Mouse (Mus musculus) kidney, adult 9 months (tissue): ENCODE data around the gene Slc19a3.

Experiments used
- DNase-seq: peaks from one replicate; pipeline ENCODE4 v3.0.0; 2022

The Slc19a3 gene

DNA sequence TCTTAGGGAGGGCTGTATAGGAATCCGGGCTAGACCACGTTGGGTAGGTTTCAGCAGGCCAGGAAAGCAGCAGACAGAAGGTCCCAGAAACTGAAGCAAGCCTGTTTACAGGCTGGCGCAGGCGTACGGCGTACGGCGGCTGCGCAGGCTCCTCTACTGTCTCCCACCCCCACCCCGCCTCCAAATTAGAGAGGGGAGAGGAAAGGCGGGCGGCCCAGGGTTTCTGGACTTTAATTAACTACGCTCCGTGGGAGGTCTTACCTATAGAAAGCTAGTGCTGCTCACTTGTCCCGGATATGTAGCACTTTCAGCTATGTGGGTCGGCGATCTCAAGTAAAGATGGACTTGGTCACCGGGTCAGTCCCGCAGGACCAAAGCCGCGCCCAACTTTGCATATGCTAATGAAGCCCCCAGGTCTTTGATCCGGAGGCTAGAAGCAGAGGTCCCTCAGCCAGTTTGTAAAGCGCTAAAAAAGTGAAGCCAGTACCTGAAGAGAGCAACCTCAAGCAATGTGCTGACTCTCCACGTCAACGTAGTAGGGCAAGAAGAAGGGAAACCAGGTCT, at the start of gene Slc19a3:
Gene Slc19a3, minus strand, starts transcription at position 340 of the 564 bp plus-strand sequence.
- peak; percentile 63 for DNase-seq

DNA sequence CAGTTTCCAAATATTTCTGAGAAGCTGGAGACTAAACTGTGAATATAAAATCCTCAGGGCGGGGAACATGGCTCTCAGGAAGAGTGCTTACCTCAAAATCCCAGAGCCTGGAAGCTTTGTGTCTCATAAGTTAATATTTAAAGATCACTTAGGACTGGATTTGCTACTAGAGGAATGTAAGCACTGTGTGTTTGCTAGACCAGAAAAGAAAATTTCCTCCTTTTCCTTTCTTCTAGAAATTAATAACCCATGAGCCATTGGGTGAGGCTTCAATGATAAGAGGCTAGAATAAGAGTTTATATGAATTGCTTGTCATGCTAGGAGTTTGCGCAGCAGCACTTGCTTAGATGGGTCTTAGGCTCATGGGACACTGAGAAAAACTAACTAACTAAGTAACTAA, 46.5 kb upstream of the Slc19a3 start:
- no peak for DNase-seq

DNA sequence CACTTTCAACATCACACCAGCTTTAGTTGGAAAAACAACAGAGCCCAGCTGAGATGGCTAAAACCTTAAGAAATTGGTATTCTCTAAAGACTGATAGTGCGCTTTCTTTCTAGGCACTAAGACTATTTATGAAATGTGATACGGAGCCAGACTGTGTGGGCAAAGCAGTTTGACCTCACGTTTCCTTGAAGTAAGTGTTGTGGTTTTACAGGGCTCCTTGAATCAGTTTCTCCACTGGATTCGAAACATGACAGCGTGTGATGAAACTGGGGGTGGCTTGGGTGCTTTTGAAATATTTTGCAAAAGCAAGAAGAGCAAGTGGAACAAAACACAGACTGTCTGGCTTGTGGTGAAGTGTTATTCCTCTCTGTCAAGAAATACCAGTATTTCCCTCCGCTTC, 38.8 kb upstream of the Slc19a3 start:
- DNase-seq: no peak

DNA sequence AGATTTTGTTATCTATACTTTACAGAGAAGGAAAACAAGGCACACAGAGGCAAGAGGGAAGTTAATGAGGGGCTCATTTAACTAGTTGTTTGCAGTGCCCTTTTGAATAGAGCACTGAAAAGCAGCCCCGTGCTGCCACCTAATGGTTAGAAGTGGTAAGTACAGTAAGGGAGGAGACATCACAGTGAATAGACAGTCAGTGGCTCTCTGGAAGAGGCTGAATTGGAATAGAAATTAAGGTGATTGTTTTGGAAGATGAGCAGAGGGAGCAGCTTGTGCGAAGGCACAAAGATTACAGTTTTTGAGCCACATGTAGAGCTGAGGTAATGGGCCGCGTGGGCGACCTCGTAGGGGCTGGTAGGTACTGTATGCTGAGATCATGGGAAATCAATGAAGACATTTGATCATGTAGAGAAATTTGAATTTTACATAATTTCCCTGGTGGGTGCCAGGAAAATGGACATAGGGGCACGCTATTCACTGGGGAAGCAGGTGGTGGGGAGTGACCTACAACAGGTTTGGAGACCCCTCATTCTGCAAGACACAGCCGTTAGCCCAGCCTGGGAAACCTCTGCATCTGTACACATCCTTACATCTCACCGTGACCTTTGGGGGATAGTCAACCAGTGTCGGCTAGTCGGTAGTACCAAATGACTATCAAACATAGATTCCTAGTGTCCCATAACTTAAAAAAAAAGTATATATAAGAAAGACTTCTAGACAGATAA, 38.1 kb upstream of the Slc19a3 start:
- DNase-seq: peak; percentile 48

DNA sequence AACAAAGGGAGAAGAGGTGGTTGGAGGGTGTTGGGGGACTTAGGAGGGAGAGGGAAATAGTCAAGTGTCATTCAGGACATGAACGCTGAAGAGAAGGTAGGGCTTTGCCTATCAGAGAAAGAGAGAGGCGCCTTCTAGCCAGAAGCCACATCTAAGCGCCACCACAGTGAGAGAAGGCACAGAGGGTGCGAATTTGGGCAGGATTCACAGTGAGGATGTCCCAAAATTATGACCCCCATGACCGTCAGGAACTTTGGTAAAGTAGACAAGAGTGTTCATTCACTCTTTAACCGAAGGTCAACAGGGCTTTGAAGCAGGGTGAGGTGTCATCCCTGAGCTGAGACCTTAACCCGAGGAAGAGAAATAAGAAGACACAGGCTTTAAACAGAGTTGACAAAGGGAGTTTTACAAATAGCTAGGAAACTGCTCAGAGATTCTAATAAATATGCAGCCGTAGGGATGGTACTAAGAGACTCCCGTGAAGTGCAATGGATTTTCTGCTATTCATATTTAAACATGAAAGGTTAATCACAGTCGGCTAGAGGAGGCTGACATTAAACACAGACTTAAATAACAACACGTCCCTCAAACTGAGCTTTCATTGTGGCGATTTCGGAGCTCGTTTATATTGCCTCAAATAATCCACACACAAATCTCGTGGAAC, 37.4 kb upstream of the Slc19a3 start:
- DNase-seq: no peak

DNA sequence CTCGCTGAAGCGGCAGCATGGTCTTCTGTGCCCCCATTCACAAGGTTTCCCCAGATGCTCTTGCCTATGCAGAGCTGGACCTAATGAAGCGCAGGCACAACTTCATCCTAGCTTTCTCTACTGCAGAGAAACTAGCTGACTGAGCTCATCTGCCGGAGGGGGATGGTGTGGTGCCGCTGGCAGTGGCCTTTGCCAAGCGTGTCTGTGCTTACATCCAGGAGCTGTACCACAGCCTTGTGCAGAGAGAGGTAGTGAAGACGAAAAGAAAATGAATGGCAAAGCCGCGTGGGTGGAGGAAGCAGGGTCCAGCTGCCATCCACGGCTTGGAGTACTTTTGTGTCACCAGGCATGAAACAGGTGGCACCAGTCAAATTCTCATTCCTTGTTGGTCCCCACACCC, 29.0 kb upstream of the Slc19a3 start:
- DNase-seq: no peak

DNA sequence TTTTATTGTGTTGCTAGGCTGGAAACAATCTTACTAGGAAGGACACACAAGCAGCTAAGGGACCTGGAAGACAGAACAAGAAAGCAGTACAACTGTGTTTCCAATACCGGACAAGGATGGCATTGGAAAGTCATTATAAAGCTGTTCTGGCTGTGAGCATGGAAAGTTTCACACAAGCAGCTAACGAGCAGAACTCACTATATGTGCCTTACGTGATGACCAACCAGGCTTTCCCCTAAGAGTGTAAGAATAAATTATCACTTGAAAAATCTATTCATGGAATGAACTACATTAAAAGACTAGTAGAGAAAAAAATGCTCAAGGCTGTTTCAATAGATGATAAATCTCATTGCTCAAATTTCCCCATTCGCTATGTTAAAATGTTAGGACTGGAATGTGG, 28.3 kb upstream of the Slc19a3 start:
- no peak for DNase-seq

DNA sequence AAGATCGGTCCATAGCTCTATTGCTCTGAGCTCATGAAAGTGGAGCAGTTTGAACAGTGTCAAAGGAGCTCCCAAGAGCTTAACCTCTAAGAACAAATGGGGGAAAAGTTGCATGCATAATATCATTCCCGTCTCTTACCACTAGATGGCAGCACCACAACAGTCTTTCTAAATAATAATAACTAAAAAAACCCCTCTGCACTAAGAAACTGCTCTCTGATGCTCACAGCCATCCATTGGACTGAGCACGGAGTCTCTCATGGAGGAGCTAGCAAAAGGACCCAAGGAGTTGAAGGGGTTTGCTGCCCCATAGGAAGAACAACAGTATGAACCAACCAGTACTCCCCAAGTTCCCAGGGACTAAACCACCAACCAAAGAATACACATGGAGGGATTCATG, 26.6 kb upstream of the Slc19a3 start:
- peak; percentile 25 for DNase-seq

DNA sequence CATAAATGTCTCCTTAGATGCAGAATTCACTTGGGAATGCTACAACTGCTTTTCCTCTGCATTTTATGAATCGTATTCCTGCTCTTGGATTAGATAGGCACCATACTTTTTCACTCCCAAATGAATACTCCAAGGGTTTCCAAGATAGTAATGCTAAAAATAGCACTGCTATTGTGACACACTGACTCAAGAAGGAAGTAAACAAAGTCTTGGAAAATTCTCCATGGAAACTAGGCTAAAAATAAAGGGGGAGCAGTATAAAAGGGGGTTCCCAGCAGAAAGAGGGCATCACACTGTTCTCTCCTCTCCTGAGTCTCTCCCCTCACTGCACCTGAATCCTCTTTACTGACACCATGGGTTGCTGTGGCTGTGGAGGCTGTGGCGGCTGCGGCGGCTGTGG, 22.4 kb upstream of the Slc19a3 start, which contains the start of gene Krtap28-13:
Gene Krtap28-13, plus strand, starts transcription at position 288 of the 400 bp plus-strand sequence.
- DNase-seq: no peak

DNA sequence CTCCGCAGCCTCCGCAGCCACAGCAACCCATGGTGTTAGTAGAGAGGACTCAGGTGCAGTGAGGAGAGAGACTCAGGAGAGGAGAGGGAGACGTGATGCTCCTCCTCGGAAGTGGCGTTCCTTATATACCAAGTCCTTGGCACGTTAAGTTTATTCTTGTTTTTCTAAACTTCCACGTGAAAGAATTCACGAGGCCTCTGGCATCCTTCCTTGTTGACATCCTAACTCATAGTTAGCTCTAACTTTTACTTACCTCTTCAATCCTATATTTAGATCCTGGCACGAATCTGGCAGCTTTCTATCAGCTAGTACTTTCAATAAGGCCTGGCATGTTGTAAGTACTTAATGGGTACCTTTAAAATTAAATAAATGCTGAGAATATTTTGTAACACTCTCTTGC, 21.0 kb upstream of the Slc19a3 start, which contains the start of gene A030005K14Rik:
Gene A030005K14Rik, minus strand, starts transcription at position 101 of the 400 bp plus-strand sequence.
- DNase-seq: no peak

DNA sequence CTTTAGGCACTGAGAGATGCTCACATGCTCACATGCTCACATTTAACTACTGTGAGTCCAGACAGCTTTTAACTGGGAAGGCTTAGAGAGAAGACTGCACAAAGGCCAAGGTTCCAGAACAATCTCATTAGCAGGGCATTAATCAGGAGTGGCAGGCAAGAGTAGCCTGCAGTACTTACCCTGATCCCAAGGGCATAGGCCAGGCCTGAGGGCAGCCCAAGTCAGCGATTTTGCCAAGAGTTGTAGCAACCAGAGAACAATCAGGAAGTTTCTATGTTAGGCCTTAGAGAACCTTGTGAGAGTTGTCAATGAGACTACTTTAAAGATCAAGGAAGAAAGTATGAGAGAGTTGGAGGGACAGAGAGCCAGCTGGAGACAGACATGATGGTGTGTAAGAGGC, 20.2 kb upstream of the Slc19a3 start:
- DNase-seq: peak; percentile 57

DNA sequence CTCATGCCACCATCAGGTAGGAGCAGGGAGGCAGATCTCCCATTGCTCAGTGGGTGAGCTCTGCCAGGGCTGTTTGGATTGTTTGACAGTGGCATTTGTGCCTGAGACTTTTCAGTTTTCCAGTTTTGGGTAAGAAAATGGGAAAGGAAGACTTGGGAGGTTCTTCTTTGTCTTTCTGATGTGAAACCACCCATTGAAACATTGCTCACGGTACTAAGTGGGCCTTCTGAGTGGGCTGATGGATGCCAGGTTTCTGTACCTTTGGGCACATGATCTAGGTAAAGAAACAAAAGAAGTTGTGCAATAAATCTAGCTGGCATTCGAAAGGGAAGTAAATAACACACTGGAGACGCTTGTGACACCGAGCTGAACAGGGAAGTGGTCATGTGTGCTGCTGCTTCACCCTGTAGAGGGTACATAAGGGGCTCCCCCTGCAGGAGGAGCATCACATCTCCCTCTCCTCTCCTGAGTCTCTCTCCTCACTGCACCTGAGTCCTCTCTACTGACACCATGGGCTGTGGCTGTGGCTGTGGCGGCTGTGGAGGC, 6.7 kb upstream of the Slc19a3 start, which contains the start of gene Gm47969:
Gene Gm47969, plus strand, starts transcription at position 51 of the 546 bp plus-strand sequence.
- no peak for DNase-seq

DNA sequence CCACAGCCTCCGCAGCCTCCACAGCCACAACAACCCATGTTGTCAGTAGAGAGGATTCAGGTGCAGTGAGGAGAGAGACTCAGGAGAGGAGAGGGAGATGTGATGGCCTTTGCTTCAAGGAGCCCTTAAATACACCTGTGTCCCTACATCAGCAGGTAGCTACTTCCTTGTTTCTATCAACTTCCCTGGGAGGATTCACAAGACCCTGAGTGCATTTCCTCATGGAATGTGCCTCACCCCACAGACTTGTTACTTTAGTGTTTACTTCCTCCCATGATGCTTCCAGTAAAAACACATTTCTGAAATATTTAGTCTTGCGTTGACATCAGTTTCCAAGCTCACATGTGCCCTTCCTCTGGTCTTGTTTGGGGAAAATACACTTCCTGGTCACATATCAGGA, 4.1 kb upstream of the Slc19a3 start, which contains the start of gene Krtap28-10:
Gene Krtap28-10, minus strand, starts transcription at position 101 of the 400 bp plus-strand sequence.
- no peak for DNase-seq

DNA sequence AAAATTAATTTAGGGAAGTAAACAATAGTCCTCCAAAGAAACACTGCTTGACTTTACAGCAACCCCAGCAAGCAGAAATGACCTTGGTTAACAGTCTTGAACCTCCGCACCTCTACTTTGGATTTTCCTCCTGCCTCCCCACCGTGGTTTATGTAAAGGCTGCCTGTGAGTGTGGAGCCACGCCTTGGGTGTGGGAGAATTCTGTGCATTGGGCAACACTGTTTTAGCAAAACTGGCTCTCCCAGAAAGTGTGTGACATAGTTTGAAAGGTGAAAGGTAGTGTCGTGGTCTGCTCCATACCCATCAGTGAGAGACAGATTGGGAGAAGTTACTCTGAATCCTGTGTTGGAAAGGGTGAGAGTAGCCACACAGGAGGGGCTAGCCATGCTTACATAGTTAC, 832 bp upstream of the Slc19a3 start:
- DNase-seq: no peak

DNA sequence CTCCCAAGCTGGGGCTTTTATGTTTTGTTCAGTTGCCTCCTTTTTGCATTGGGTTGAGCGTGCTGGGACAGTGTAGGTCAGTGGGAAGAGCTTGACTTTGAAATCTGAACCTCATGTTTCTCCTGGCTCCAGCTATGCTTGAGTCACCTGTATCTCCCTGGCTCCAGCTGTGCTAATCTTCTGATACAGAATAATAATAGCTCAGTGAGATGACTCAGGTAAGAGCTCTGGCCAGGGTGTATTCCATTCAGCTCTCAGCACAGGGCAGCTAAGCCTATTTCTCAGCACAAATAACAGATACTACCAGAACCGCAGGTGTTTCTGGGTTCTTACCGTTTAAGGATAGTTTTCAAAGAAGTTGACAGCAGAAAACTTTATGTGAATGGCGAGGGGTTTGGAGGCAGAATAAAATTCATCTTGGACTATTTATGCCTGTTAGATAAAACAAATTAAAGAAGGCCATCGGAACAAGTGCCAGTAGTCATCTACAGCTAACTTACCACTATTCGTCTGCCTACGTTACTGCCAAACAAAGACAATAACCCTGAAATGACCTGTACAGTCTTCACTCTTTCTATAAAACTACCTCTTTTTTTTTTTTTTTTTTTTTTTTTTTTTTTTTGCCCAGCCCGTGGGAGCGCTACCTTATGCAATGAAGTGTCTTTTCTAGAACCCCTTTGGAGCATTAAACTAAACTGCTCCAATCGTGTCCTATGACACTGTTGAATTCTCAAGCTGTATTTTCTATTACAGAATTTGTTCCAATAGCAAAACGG, 1.2 kb downstream of the Slc19a3 start:
- DNase-seq: no peak

DNA sequence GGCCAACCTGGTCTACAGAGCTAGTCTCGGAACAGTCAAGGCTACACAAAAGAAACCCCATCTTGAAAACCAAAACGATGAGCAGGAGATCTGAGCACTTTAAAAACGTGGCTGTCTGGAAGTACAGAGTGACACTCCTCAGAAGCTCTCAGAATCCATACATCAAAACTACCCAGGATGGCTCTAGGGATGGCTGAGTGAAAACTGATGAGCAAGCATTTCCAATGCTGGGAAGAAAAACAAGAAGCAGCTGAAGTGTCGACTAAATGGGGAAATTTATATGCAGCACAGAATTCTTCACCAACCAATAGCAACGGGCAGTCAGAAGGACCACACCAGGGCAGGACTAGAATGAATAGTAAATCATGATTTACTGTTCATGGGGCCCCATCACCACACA, 3.7 kb downstream of the Slc19a3 start:
- DNase-seq: no peak

DNA sequence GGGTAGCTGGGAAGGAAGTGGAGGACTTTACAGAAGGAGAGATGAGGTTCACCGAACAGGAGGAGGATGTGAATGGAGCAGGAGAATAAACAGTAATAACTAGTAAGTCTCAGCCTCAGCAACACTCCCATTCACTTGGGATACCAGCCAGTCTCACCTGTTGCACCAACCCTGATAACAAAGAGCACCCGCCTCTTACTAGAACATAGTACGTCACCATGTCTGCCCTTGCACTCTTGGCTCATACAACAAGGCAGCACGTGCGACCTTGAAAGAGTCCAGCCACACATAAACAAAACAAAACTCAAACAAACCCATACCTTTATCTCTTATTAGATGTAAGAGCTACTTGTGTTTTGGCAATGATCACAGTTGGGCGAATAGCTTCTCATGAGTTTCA, 5.7 kb downstream of the Slc19a3 start:
- no peak for DNase-seq

DNA sequence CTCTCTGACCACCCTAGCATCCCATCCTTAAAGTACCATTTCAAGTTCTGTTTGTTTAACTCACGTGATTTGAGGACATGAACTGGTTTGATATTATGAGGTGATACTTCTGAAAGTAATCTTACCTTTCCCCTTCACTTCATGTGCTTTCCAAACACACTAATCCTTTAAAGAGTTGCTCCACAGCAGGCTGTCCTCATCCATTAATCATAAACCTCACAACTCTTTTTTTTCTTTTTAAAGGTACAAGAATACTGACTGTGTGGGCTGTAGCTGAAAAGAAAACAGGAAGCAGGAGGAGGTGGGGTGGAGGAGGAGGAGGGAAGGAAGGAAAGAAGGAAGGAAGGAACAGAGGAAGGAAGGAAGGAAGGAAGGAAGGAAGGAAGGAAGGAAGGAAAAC, 6.3 kb downstream of the Slc19a3 start:
- DNase-seq: peak; percentile 27

DNA sequence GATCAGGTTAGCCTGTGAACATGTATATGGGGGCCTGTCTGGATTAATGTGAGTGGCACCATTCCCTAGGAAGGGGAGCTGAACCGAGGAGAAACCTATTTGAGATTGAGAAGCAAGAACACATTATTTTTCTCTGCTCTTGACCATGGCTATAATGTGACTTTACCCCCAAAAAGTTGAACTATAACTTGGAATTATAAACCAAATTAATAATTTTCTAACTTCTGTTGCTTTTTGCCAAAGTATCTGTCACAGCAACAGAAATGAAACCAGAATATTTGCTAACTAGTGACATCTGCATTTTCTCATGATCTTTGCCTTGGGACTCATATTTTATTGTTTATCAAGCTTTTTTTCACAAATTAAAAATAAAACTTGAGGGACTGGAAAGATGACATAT, 21.7 kb downstream of the Slc19a3 start:
- peak; percentile 67 for DNase-seq

DNA sequence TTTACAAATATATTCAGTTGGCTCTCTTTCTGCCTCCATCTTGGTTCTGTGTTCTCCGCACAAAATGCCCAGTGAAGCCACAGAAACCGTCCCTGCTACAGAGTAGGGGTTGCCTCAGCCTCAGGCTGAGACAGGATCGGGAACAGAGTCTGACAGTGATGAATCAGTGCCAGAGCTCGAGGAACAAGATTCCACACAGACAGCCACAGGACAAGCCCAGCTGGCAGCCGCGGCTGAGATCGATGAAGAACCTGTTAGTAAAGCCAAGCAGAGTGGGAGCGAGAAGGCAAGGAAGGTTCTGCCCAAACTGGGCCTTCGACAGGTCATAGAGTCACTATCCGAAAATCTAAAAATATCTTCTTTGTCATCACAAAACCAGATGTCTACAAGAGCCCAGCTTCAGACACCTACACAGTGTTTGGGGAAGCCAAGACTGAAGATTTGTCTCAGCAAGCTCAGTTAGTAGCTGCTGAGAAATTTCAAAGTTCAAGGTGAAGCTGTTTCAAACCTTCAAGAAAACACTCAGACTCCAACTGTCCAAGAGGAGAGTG, 22.8 kb downstream of the Slc19a3 start:
- peak; percentile 34 for DNase-seq

DNA sequence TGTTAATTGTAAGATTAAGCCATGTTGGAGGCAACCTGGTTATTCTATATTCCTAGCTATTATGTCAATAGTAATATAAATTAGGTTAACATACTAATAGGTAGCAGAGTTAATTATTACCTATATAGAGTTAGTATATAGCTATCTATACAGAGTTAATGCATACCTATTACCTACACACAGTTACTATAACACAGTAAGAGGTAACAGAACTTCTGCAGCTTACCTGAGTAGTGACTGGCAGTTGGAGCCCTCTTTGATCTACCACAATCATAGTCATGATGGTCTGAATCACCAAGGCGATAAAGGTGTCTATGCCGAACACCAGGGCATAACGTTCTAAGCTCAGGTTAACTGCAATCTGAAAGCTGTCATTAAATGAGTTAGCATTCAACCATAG, 23.8 kb downstream of the Slc19a3 start:
- DNase-seq: no peak

DNA sequence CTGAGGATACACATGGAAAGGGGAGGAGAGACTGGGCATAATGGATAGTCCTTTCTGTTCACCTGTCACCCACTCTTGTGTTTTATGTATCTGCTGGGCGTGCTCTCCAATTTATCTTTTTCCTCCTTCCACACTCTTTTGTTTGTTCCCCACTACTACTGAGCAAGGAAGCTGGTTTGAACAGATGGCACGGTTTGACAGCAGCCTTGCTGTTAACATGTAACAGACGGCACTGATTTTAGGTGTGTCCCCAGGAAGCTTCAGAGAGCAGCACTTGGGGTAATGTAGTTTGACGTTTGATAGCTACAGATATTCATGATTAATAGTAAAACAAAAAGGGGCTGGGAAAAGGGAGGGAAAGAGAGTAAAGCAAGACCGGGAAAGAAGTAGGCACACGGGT, 30.8 kb downstream of the Slc19a3 start:
- DNase-seq: no peak
